Mouse (Mus musculus): ENCODE data around the gene Gm49776. TPM values are rescaled to one million over a fixed set of nuclear protein-coding genes. Genes with fewer than 3 reads are reported as not detected.
"Not testable (repeated sequence)": the region's sequence is repeated elsewhere in the genome, so short reads cannot be mapped to it uniquely, and the experiment has no call there.

Gm49776 gene
- total RNA-seq, 2 experiments from 2014 or later: not detected

DNA sequence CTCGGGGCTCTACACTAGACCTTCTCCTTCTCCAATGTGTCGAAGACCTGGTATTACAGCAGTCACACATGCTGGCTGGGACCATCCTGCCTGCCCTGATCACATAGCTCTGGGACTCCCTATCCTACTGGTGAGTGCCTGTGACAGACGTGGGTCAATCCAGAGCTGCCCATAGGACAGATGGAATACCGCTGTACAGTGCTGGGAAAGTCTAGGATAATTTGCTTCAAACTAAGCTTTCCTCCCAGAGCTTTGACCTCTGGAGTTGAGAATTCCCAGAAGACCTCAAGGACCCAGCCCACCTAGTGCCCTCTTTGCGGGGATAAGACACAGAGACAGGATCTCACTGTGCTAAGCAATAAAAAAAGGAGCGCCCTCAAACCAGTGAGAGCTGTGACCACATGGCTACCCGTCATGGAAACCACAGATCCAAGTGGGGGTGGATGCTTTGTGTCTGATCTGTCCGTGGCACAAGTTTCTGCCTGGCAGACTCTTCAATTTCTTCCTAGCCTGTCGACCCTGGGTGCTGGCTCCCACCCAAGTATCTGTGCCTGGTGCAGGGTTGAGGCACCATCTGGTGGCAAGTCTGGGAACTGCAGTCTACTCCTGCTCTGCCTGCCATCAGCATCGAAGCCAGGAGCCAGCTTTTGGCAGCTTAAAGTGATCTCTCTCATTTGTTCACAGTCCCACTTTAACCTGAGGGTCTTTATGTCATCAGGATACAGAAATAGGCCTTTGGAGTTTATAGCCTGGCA lies 46.5 kb downstream of the Gm49776 start:
- intact Hi-C loops (cut with DNase I): loop anchor here (1.0 to 2.0 kb wide), 2 partner anchors 103 to 159 kb away; partner anchors contain the start of gene Dgcr6
- peak; percentile 86 to 91 for DNase-seq (ENCODE audit: low spot score in 2 of 2)

DNA sequence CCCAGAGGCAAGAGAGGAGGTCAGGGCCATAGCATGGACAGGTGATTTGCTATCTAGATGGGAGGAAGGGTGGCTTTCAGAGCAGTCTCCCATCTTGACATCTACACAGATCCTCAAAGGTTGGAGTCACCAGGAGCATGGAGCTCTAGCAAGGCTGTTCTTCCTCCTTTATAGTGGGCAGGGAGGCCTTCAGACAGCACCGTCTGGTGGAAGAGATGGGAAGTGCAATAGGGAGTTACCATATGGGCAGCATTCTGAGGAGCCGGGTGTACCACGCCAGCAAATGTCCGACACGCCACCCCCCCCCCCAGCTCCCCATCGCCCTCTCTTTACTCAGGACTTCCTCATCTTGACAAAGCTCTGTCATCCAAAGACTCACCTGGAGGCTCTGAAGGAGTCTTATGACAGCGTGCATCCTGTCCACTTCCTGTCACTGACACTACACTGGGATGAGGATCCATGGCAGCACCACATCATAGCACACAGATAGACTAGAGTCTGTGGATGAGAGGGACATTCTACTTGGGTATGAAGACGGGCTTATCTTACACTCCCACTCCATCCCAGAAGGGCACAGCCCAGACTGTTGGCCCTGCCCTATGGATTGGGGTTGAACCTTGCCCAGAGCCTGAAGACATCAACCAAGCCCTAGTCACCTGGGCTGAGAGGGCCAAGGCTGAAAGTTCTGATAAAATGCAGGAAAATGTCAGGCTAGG lies 47.3 kb downstream of the Gm49776 start:
- intact Hi-C loops (cut with DNase I): loop anchor here (1.0 kb wide), 2 partner anchors 84 to 103 kb away; partner anchors contain the start of gene Rtn4r
- peak; percentile 73 to 78 for DNase-seq (ENCODE audit: low spot score in 2 of 2)

DNA sequence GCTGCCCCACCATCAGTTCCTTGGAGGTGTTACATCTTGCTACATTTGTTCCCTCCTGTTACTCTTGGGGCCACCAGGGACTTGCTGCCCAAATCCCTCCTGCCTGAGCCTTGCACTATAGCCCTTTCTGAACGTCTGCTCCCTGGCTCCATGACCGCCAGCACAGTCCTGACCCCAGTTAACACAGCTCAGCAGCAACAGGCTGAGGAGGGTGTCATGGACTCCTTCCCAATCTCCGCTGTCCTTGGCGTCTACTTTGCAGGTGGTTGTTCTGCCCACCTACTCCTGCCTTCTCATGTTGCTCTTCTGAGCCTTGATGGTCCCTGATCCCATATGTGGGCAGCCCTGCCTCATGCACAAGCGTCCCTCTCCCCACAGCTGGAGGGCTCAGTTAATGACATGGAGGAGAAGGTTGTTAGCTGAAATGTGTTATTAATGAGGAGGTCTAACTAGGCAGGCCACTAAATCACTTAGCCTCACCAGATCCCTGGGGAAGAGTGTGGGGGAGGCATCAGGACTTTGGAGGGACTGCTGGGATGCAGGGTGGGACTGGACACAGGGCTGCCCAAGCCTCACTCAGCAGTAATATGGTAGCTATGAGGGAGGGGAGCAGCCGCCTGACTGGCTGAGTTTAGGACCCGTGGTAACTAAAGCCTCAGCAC lies 54.6 kb downstream of the Gm49776 start:
- intact Hi-C loops (cut with DNase I): no loop called here
- DNase-seq (ENCODE audit: low spot score in 2 of 2): no peak

DNA sequence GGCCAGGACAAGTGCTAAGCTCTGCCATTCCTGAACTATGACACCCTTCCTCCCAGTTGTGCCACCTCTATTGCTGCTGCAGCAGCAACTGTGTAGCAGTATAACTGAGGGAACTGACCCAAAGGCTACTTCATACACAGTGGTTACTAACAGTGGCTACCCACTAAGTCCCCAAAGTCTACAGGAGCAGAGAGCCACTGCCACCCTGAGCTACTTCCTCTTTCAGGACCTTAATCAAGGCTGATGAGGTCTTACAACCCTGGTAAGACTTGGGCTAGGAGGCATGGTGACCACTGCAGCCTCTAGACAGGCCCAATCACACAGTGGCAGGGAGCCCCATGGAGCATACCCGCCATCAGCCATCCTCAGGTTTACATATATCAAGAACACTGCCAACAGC lies 56.1 kb downstream of the Gm49776 start:
- intact Hi-C loops (cut with DNase I): no loop called here

DNA sequence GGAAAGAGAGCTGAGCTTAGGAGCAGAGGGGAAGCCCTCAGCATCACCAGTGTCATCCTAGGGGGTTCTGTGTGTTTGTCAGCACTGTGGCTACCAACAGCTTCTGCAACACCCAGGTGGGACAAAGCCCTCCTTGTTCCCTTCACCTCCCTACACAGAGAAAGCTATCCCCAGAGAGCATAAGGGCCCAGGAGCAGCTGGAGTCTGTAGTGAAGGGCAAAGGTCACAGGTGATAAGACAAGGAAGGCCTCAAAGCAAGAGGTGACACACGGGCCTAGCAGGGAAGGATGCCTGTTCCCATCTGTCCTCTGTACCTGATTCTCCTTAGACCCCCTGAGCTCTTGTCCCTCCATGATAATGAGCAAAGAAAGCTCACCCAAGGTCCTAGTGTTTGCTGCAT lies 56.5 kb downstream of the Gm49776 start:
- intact Hi-C loops (cut with DNase I): no loop called here
- no peak for DNase-seq (ENCODE audit: low spot score in 2 of 2)

More for the DNA sequence above, 56.1 kb downstream of the Gm49776 start:
- DNase-seq (ENCODE audit: low spot score in 2 of 2): no peak

DNA sequence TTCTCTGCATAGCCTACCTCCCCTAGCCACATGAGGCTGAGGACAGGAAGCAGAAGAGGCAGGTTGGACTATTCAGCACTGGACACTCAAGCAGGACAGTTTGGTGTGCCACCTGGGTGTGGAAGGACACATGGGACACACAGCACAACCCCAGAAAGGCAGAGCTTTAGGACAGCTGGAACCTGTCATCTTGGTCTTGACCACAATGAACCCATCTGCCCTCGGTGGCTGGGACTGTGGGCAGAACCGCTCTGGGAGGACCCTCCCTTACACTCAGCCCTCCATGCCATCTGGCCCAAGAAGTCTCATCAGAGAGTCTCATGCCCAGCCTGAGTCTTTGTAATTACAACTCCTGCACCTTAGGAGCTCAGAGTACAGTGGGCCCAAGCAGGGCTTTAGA lies 58.1 kb downstream of the Gm49776 start:
- intact Hi-C loops (cut with DNase I): no loop called here
- DNase-seq (ENCODE audit: low spot score in 2 of 2): no peak

DNA sequence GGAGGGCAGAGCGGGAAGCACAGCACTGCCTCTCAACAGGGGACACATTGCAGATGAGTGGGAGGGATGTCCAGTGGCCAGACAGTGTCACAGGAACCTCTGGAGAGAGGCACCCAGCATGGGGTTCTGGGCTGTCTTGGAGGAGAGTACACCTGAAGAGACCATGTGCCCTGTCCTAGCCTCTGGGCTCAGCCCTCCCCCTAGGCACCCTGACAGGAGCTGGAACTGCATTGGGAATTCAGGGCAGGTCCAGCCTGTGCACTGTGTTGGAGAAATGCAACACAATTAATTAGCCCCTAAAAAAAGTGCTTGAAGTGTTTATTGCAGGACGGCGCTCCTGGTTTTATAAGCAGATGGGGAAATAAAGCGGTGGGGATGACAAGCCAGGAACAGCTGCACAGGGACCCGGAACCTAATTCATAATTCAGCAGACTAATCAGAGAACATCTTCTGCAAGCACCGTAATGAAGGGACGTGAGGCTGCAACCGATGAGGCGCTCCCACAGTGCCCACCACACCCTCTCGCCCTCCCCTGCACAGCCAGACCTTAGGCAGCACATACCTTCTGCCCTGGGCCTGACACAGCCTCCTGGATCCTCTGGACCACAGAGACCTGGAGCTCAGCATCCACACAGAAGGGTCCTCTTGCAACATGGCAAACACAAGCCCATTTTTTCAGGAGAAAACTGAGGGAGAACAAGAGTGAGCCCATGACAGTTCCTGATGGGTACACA lies 59.6 kb downstream of the Gm49776 start:
- DNase-seq (ENCODE audit: low spot score in 2 of 2): no peak
- intact Hi-C loops (cut with DNase I): no loop called here

DNA sequence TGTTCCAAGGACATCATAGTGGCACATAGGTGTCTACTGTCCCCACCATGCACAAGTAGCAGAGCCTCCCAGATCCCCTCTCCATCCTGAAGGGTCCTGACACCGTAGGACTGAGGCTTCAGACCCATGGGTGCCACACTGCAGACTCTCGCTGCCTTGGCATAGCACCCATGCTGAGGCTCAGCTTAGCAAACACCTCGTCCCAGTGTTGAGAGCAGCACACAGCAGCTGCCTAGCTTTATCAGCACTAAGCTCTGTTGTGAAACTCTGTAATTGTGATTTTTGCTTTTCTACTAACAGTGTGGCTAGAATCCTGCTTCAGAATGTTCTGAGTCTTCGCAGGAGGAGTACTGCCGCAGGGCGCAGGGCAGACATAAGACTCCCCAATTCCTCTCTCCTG lies 60.2 kb downstream of the Gm49776 start:
- intact Hi-C loops (cut with DNase I): no loop called here
- no peak for DNase-seq (ENCODE audit: low spot score in 2 of 2)

DNA sequence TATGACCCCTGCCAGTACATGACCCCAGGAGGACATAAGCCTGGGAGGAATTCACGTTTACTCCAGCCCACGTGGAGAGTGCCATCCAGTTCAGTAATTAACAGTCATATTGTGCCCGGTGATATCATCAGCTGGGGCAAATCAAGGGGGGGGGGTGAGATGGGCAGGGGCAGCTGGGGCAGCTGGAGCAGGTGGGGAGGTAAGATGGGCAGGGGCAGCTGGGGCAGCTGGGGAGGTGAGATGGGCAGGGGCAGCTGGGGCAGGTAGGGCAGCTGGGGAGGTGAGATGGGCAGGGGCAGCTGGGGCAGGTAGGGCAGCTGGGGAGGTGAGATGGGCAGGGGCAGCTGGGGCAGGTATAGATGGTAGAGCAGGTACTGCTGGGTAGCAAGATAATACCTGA lies 62.6 kb downstream of the Gm49776 start:
- intact Hi-C loops (cut with DNase I): loop anchor here (1.0 to 2.0 kb wide), 2 partner anchors 22 to 43 kb away; no protein-coding TSS in a partner anchor
- not testable (repeated sequence) for DNase-seq (ENCODE audit: low spot score in 2 of 2)

Small RNA genes lying within 50 kb of the gene (microRNA-seq; reads per million reads assigned to microRNA genes)
- gene Gm24572 (not detected), gene Mir1306 (252 reads per million, percentile 65 among the genes with 10 or more reads in this experiment)

Other genes with a start within 250 kb of the Gm49776 start
- gene Dgcr6, start 205.5 kb downstream of the Gm49776 start, total RNA-seq (2021): 100 to 1,000 TPM in 1 of 2 experiments, 10 to 100 TPM in 1; 86.3 to 105 TPM
- 10 to 100 TPM; 35.5 to 42.7 TPM for gene Prodh, start 168.1 kb downstream of the Gm49776 start, total RNA-seq (2021)
- 100 to 1,000 TPM; 128 to 164 TPM for gene Rtn4r, start 130.7 kb downstream of the Gm49776 start, total RNA-seq (2021)
- gene Ccdc188, start 40.4 kb downstream of the Gm49776 start, total RNA-seq (2021): under 1 TPM in 1 of 2 experiments, not detected in 1; 0.57 TPM
- gene Zdhhc8, start 23.2 kb downstream of the Gm49776 start, total RNA-seq (2021): 100 to 1,000 TPM; 145 to 154 TPM
- 10 to 100 TPM; 39.7 to 59.3 TPM for gene Trmt2a, start 9.6 kb downstream of the Gm49776 start, total RNA-seq (2021)
- gene Ranbp1, start 9.6 kb downstream of the Gm49776 start, total RNA-seq (2021): 10 to 100 TPM; 85.8 to 89.3 TPM
- gene Dgcr8, start 30.9 kb upstream of the Gm49776 start, total RNA-seq (2021): 10 to 100 TPM; 31.7 to 48.3 TPM
- 100 to 1,000 TPM; 158 to 165 TPM for gene Tango2, start 89.8 kb upstream of the Gm49776 start, total RNA-seq (2021)
- 10 to 100 TPM; 36.6 to 48.0 TPM for gene Arvcf, start 89.9 kb upstream of the Gm49776 start, total RNA-seq (2021)
- 10 to 100 TPM; 21.7 TPM for gene Txnrd2, start 168.1 kb upstream of the Gm49776 start, total RNA-seq (2021)
- 100 to 1,000 TPM in 1 of 2 experiments, 10 to 100 TPM in 1; 89.1 to 100 TPM for gene Comt, start 168.5 kb upstream of the Gm49776 start, total RNA-seq (2021)
- gene Gnb1l, start 240.4 kb upstream of the Gm49776 start, total RNA-seq (2021): 1 to 10 TPM; 5.0 to 9.0 TPM
- 1 to 10 TPM; 5.0 to 7.5 TPM for gene Rtl10, start 240.6 kb upstream of the Gm49776 start, total RNA-seq (2021)

Data from left cerebral cortex, postnatal 36 days (tissue).